ENCODE assay signal across 15 mouse cellular contexts in the genomic region with DNA sequence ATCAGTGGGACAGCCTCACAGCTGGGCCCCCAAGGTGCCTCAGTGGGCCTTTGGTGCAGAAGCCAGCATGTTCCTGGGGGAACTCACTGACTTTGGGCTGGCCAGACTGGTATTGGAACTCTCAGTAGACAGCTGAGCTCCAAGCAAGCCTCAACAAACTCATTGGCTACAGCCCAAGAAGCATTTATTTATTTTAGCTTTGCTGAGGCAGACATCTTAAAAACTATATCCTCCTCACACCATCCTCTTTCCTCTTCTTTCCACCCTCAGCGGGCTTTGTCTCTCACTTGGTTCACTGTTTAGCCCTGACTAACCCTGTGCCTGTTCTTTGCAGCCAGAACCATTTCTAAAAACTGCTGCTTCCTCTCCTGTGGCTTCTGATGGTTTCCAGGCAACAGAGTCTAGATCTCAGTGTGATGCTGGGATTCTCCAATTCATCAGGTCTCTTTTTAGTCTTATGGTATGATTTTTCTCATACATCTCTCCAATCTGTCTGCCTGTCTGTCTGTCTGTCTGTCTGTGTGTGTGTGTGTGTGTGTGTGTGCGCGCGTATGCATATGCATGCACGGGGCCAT.
DNase-seq lines count a peak whose midpoint lies in the region.
"Had no signal": no experiment of that assay in that cellular context is flagged by ENCODE, and none has a peak within 500 bp of the region (broad histone marks: within the 10 kb centered on the region; RNA-seq: fewer than 3 reads in every experiment).

No protein-coding gene starts in this region.

- DNase-seq in frontal cortex, adult 2 months (ENCODE audit: extremely low spot score in 1 of 2, low spot score in 1 of 2), result peak; percentile 36 to 59
- DNase-seq in frontal cortex, postnatal 25 days (ENCODE audit: low spot score in 2 of 2), result no peak
- DNase-seq in left cerebral cortex, adult 9 months (ENCODE audit: low spot score in 2 of 2), result peak; percentile 19 to 22
- DNase-seq in left cerebral cortex, adult 11 months (ENCODE audit: low spot score), result no peak
- peak; percentile 80 for DNase-seq in brain, adult 2 months (ENCODE audit: low read depth, low spot score)
- peak; percentile 15 for DNase-seq in layer of hippocampus, adult 9-10 months (ENCODE audit: low spot score)
- DNase-seq in c-Kit-positive CD71-positive TER-119-positive erythroid progenitor cells, embryonic 14.5 days (ENCODE audit: low spot score), result no peak
- DNase-seq: adrenal gland, adult 8-10 months; B cell, adult 2 months; cerebellum, adult 18-20 months; gastrocnemius, postnatal 10 days; heart, adult 2 months; kidney, adult 9 months; kidney, postnatal 36 days; thymus, adult 18-20 months had no signal

Comparison
In these comparisons a context has a peak if more than half of its experiments do, and no peak if none do; other contexts are left out.
1. DNase-seq: peak in frontal cortex, adult 2 months (2 of 2), left cerebral cortex, adult 9 months (2 of 2), brain, adult 2 months (single experiment) and layer of hippocampus, adult 9-10 months (single experiment); none in frontal cortex, postnatal 25 days (0 of 2), left cerebral cortex, adult 11 months (single experiment) and c-Kit-positive CD71-positive TER-119-positive erythroid progenitor cells, embryonic 14.5 days (single experiment).